Mouse (Mus musculus): Measurements from ENCODE around the gene Cnpy4. TPM values are rescaled to one million over a fixed set of nuclear protein-coding genes. Genes with fewer than 3 reads are reported as not detected.
A peak's percentile ranks its signal among the peaks of the same experiment; 100 is the strongest.

Gene Cnpy4
- polyA plus RNA-seq, 1 experiment from 2014 or later = 47.2 TPM

DNA sequence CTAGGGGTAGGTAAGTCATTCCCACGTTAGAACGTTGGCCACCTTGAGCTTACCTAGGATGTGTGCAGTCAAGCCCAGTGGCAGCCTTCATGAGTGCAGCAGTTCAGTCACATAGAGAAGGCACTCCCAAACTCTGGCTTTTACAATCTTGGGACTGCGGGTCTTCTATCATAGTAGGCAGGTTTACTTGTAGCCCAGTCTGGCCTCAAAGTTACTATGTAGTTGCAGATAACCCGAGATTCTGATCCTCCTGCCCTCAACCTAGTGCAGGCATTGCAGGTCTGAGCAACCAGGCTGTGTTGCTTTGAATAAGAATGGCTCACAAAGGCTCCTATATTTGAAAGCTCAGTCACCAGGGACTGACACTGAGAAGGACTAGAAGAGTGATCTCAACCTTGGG, 39.2 kb downstream of the Cnpy4 start:
- 69% methylated on average over 4 of the region's 4 CpGs for WGBS
- H3K4me1 ChIP-seq (ENCODE audit: control insufficient read depth, insufficient read depth, low read length) = no peaks in the 10 kb centered on the region
- no peak for ATAC-seq (ENCODE audit: insufficient read depth, low FRiP score)
- no peaks in the 10 kb centered on the region for H3K27me3 ChIP-seq (ENCODE audit: control insufficient read depth, insufficient read depth, low read length)
- H3K27ac ChIP-seq (ENCODE audit: low read length) = no peak overlapping the region
- H3K4me2 ChIP-seq (ENCODE audit: low read depth, low read length) = no peak overlapping the region
- H3K4me3 ChIP-seq (replicated peaks; ENCODE audit: low read length) = no peak overlapping the region
- H3K9me3 ChIP-seq (replicated peaks; ENCODE audit: control insufficient read depth, low read length) = no peaks in the 10 kb centered on the region
- H3K9ac ChIP-seq (ENCODE audit: low read length) = no peak overlapping the region
- H3K36me3 ChIP-seq (ENCODE audit: control insufficient read depth, insufficient read depth, low read length) = no peaks in the 10 kb centered on the region

DNA sequence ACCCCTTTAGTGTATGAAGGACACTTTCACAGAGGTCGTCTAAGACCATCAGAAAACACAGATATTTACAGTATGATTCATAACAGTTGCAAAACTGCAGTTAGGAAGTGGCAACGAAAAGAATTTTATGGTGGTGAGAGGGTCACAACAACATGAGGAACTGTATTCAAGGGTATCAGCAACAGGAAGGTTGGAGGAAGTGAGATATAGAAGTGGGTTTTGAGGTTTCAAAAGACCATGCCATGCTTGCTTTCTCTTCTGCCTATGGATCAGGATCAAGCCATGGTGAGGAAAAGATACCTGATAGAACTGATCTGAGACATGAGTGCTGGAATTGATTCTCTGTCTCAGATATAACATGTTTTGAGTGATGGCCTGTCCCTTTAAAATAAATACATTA, 40.1 kb downstream of the Cnpy4 start:
- H3K9me3 ChIP-seq (replicated peaks; ENCODE audit: control insufficient read depth, low read length) = no peaks in the 10 kb centered on the region
- H3K27me3 ChIP-seq (ENCODE audit: control insufficient read depth, insufficient read depth, low read length) = no peaks in the 10 kb centered on the region
- no peak overlapping the region for H3K27ac ChIP-seq (ENCODE audit: low read length)
- no peak overlapping the region for H3K4me3 ChIP-seq (replicated peaks; ENCODE audit: low read length)
- WGBS = 71% methylated on average over 2 of the region's 2 CpGs
- H3K9ac ChIP-seq (ENCODE audit: low read length) = no peak overlapping the region
- H3K4me1 ChIP-seq (ENCODE audit: control insufficient read depth, insufficient read depth, low read length) = no peaks in the 10 kb centered on the region
- H3K4me2 ChIP-seq (ENCODE audit: low read depth, low read length) = no peak overlapping the region
- no peak for ATAC-seq (ENCODE audit: insufficient read depth, low FRiP score)
- no peaks in the 10 kb centered on the region for H3K36me3 ChIP-seq (ENCODE audit: control insufficient read depth, insufficient read depth, low read length)

DNA sequence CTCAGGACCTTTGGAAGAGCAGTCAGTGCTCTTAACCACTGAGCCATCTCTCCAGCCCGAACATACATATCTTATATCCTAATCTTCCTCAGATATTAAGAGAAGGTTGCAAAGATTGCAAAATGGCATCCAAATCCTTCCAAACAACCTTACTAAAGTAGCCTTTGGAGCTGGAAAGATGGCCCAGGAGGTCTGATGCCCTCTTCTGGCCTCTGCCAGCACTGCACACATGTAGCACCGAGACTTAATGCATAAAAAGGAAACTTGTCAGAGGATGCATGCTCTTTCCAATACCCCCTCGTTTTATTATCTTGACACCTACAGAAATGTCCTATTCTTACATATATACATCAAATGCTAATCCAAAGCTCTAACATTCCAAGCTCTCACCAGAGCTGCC, 40.7 kb downstream of the Cnpy4 start:
- no peaks in the 10 kb centered on the region for H3K36me3 ChIP-seq (ENCODE audit: control insufficient read depth, insufficient read depth, low read length)
- H3K9me3 ChIP-seq (replicated peaks; ENCODE audit: control insufficient read depth, low read length) = no peaks in the 10 kb centered on the region
- H3K9ac ChIP-seq (ENCODE audit: low read length) = no peak overlapping the region
- no peak overlapping the region for H3K4me2 ChIP-seq (ENCODE audit: low read depth, low read length)
- ATAC-seq (ENCODE audit: insufficient read depth, low FRiP score) = no peak
- no peak overlapping the region for H3K4me3 ChIP-seq (replicated peaks; ENCODE audit: low read length)
- H3K27ac ChIP-seq (ENCODE audit: low read length) = no peak overlapping the region
- no peaks in the 10 kb centered on the region for H3K27me3 ChIP-seq (ENCODE audit: control insufficient read depth, insufficient read depth, low read length)
- no peaks in the 10 kb centered on the region for H3K4me1 ChIP-seq (ENCODE audit: control insufficient read depth, insufficient read depth, low read length)
- WGBS = 59% methylated on average over 3 of the region's 3 CpGs

DNA sequence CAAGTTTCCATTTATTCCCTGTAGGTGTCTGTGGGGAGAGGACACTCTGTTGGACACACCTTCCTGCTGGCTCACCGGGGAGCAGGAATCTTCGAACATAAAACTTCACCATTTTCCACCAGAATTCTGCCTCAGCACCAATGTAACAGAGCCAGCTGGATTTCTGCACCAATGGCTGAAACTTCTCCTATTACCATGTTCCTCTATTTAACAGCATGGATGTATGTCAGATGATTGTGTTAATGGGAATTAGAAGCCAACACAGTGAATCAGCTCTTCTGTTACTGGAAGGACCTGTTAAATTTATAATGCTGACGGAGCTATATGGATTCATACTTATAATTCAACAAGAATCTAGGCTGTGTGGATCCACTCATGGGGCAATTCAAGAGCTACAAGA, 42.2 kb downstream of the Cnpy4 start:
- no peak overlapping the region for H3K9ac ChIP-seq (ENCODE audit: low read length)
- no peaks in the 10 kb centered on the region for H3K9me3 ChIP-seq (replicated peaks; ENCODE audit: control insufficient read depth, low read length)
- H3K4me3 ChIP-seq (replicated peaks; ENCODE audit: low read length) = no peak overlapping the region
- H3K4me2 ChIP-seq (ENCODE audit: low read depth, low read length) = no peak overlapping the region
- H3K36me3 ChIP-seq (ENCODE audit: control insufficient read depth, insufficient read depth, low read length) = no peaks in the 10 kb centered on the region
- no peaks in the 10 kb centered on the region for H3K4me1 ChIP-seq (ENCODE audit: control insufficient read depth, insufficient read depth, low read length)
- ATAC-seq (ENCODE audit: insufficient read depth, low FRiP score) = no peak
- H3K27me3 ChIP-seq (ENCODE audit: control insufficient read depth, insufficient read depth, low read length) = no peaks in the 10 kb centered on the region
- H3K27ac ChIP-seq (ENCODE audit: low read length) = no peak overlapping the region
- WGBS = 88% methylated on average over 3 of the region's 3 CpGs

DNA sequence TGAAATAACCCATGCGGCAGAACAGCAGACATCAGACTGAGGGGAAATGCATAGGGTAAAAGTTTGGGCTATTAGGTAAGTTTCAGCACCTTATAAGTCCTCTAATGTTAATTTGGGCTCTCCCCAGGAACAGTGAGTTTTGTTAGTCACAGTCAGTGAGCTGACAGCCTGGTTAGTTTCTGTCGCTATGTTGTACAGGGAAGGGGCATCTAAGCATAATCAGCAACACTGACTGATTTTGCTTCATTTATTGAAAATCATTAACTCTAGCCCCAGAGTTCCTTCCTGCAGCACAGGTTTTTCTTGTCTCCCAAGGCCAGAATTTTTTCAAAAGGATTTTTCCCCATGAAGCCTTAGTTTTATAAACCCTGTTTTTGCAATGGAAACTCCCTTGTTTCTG, 46.5 kb downstream of the Cnpy4 start:
- ATAC-seq (ENCODE audit: insufficient read depth, low FRiP score) = no peak

DNA sequence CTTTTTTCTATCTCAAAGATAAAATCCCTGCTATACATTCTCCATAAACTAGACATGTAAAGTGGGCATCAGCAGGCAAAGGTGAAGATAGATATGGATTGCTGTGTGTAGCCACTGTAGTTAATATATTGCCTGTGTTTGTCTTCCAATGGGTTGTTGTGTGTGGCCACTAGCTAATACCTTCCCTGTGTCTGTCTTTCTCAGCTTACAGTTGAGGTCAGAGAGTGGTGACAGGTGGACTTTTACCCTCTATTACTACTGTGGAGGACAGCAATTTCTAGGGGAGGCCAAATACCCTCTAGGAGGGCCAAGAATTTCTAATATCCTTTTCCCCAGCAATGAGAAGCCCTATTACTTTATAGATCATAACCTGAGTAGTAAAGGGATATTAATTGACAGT, 46.9 kb downstream of the Cnpy4 start:
- no peak overlapping the region for H3K4me2 ChIP-seq (ENCODE audit: low read depth, low read length)
- H3K27me3 ChIP-seq (ENCODE audit: control insufficient read depth, insufficient read depth, low read length) = no peaks in the 10 kb centered on the region
- ATAC-seq (ENCODE audit: insufficient read depth, low FRiP score) = no peak
- no peak overlapping the region for H3K4me3 ChIP-seq (replicated peaks; ENCODE audit: low read length)
- H3K9ac ChIP-seq (ENCODE audit: low read length) = no peak overlapping the region
- H3K4me1 ChIP-seq (ENCODE audit: control insufficient read depth, insufficient read depth, low read length) = no peaks in the 10 kb centered on the region
- H3K27ac ChIP-seq (ENCODE audit: low read length) = no peak overlapping the region
- H3K9me3 ChIP-seq (replicated peaks; ENCODE audit: control insufficient read depth, low read length) = no peaks in the 10 kb centered on the region
- no peaks in the 10 kb centered on the region for H3K36me3 ChIP-seq (ENCODE audit: control insufficient read depth, insufficient read depth, low read length)

More for the DNA sequence above, 46.5 kb downstream of the Cnpy4 start:
- Histone ChIP-seq H3K9ac (ENCODE audit: low read length) (no peak overlapping the region), H3K9me3 (replicated peaks; ENCODE audit: control insufficient read depth, low read length) (no peaks in the 10 kb centered on the region), H3K4me1 (ENCODE audit: control insufficient read depth, insufficient read depth, low read length) (no peaks in the 10 kb centered on the region), H3K27me3 (ENCODE audit: control insufficient read depth, insufficient read depth, low read length) (no peaks in the 10 kb centered on the region), H3K36me3 (ENCODE audit: control insufficient read depth, insufficient read depth, low read length) (no peaks in the 10 kb centered on the region), H3K27ac (ENCODE audit: low read length) (no peak overlapping the region), H3K4me2 (ENCODE audit: low read depth, low read length) (no peak overlapping the region), H3K4me3 (replicated peaks; ENCODE audit: low read length) (no peak overlapping the region)
- WGBS = 71% methylated on average over 2 of the region's 2 CpGs

DNA sequence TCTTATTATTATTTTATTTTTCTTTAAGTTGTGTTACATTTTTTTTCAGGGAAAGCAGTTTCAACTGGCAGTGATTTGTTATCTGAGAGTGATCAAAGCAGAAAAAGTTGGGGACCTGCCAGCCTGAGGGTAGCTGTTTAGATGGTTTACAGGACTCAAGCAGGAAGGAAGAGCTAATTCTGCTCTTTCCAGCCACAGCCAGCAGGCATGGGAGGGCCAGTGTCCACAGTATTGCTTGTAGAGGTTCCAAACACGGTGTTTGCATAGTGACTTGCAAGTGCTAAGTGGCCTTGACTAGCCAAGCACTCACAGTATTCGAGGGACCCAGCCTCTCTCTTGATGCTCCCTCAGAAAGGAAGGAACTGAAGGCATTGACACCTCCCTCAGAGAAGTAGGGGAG, 54.2 kb downstream of the Cnpy4 start:
- ATAC-seq (ENCODE audit: insufficient read depth, low FRiP score) = no peak
- Histone ChIP-seq H3K9me3 (replicated peaks; ENCODE audit: control insufficient read depth, low read length) (no peaks in the 10 kb centered on the region), H3K27me3 (ENCODE audit: control insufficient read depth, insufficient read depth, low read length) (no peaks in the 10 kb centered on the region), H3K36me3 (ENCODE audit: control insufficient read depth, insufficient read depth, low read length) (no peaks in the 10 kb centered on the region), H3K27ac (ENCODE audit: low read length) (no peak overlapping the region), H3K4me1 (ENCODE audit: control insufficient read depth, insufficient read depth, low read length) (no peaks in the 10 kb centered on the region), H3K4me2 (ENCODE audit: low read depth, low read length) (no peak overlapping the region), H3K4me3 (replicated peaks; ENCODE audit: low read length) (no peak overlapping the region), H3K9ac (ENCODE audit: low read length) (no peak overlapping the region)
- 10% methylated on average over 2 of the region's 2 CpGs for WGBS

MicroRNA genes within 50 kb of the gene (microRNA counts, 519-probe panel; counts per million panel counts)
- microRNA mmu-miR-106b (3,720 counts per million, percentile 87 among the panel's probes with 10 or more counts), microRNA mmu-miR-25 (4,291 counts per million, percentile 95 among the panel's probes with 10 or more counts), microRNA mmu-miR-93 (3,682 counts per million, percentile 85 among the panel's probes with 10 or more counts)

Small RNA genes within 50 kb of the gene (microRNA-seq; reads per million reads assigned to microRNA genes)
- gene Mir106b (6,456 reads per million, percentile 92 among the genes with 10 or more reads in this experiment), gene Mir25 (579 reads per million, percentile 72 among the genes with 10 or more reads in this experiment), gene Mir93 (8,228 reads per million, percentile 94 among the genes with 10 or more reads in this experiment)

Other genes starting within 250 kb of the Cnpy4 start
- 0.56 and 1.1 TPM in 2 replicates for gene Gjc3, start 224.4 kb upstream of the Cnpy4 start, polyA plus RNA-seq (2015; fragmentation: Nextera tagmentation; extraction: Ambion mirVana)
- 0.61 and 0.87 TPM in 2 replicates for gene Azgp1, start 206.0 kb upstream of the Cnpy4 start, polyA plus RNA-seq (2015; fragmentation: Nextera tagmentation; extraction: Ambion mirVana)
- not detected in 2 replicates for gene Smok3a, start 166.2 kb upstream of the Cnpy4 start, polyA plus RNA-seq (2015; fragmentation: Nextera tagmentation; extraction: Ambion mirVana)
- gene Smok3b, start 166.1 kb upstream of the Cnpy4 start, polyA plus RNA-seq (2015; fragmentation: Nextera tagmentation; extraction: Ambion mirVana) = not detected in 2 replicates
- gene Smok3c, start 134.3 kb upstream of the Cnpy4 start, polyA plus RNA-seq (2015; fragmentation: Nextera tagmentation; extraction: Ambion mirVana) = not detected in 2 replicates
- gene Zkscan1, start 102.4 kb upstream of the Cnpy4 start, polyA plus RNA-seq (2015; fragmentation: Nextera tagmentation; extraction: Ambion mirVana) = 16.5 and 17.7 TPM in 2 replicates
- gene Zscan21, start 70.6 kb upstream of the Cnpy4 start, polyA plus RNA-seq (2015; fragmentation: Nextera tagmentation; extraction: Ambion mirVana) = 44.2 and 45.5 TPM in 2 replicates
- 13.3 and 15.1 TPM in 2 replicates for gene Zfp113, start 31.7 kb upstream of the Cnpy4 start, polyA plus RNA-seq (2015; fragmentation: Nextera tagmentation; extraction: Ambion mirVana)
- 281 and 289 TPM in 2 replicates for gene Cops6, start 26.4 kb upstream of the Cnpy4 start, polyA plus RNA-seq (2015; fragmentation: Nextera tagmentation; extraction: Ambion mirVana)
- gene Ap4m1, start 15.5 kb upstream of the Cnpy4 start, polyA plus RNA-seq (2015; fragmentation: Nextera tagmentation; extraction: Ambion mirVana) = 22.2 and 22.4 TPM in 2 replicates
- gene Mcm7, start 15.1 kb upstream of the Cnpy4 start, polyA plus RNA-seq (2015; fragmentation: Nextera tagmentation; extraction: Ambion mirVana) = 132 and 136 TPM in 2 replicates
- 73.7 and 74.9 TPM in 2 replicates for gene Taf6, start within 50 bp of the Cnpy4 start, polyA plus RNA-seq (2015; fragmentation: Nextera tagmentation; extraction: Ambion mirVana)
- 6.7 TPM in 2 replicates for gene Mblac1, start 6.8 kb downstream of the Cnpy4 start, polyA plus RNA-seq (2015; fragmentation: Nextera tagmentation; extraction: Ambion mirVana)
- 0.06 TPM in 1 of 2 replicates, not detected in the other for gene Nxpe5, start 38.4 kb downstream of the Cnpy4 start, polyA plus RNA-seq (2015; fragmentation: Nextera tagmentation; extraction: Ambion mirVana)
- 76.1 and 79.4 TPM in 2 replicates for gene Lamtor4, start 68.0 kb downstream of the Cnpy4 start, polyA plus RNA-seq (2015; fragmentation: Nextera tagmentation; extraction: Ambion mirVana)
- 3.6 and 3.9 TPM in 2 replicates for gene BC037034, start 76.5 kb downstream of the Cnpy4 start, polyA plus RNA-seq (2015; fragmentation: Nextera tagmentation; extraction: Ambion mirVana)
- 3.8 and 4.5 TPM in 2 replicates for gene Gal3st4, start 85.4 kb downstream of the Cnpy4 start, polyA plus RNA-seq (2015; fragmentation: Nextera tagmentation; extraction: Ambion mirVana)
- 0.13 and 0.41 TPM in 2 replicates for gene Gm43720, start 92.5 kb downstream of the Cnpy4 start, polyA plus RNA-seq (2015; fragmentation: Nextera tagmentation; extraction: Ambion mirVana)
- gene Gpc2, start 92.5 kb downstream of the Cnpy4 start, polyA plus RNA-seq (2015; fragmentation: Nextera tagmentation; extraction: Ambion mirVana) = 15.0 and 17.2 TPM in 2 replicates
- gene Stag3, start 92.8 kb downstream of the Cnpy4 start, polyA plus RNA-seq (2015; fragmentation: Nextera tagmentation; extraction: Ambion mirVana) = 3.1 and 3.7 TPM in 2 replicates
- gene Pvrig, start 154.5 kb downstream of the Cnpy4 start, polyA plus RNA-seq (2015; fragmentation: Nextera tagmentation; extraction: Ambion mirVana) = 0.28 TPM in 1 of 2 replicates, not detected in the other